Mouse (Mus musculus): Measurements from ENCODE around the gene Tanc1.
A peak's percentile ranks its signal among the peaks of the same experiment; 100 is the strongest.

GRCm38 (mm10) chr2:59652702-59653101 is 40.9 kb downstream of the Tanc1 start:
- TF ChIP-seq CTCF (IDR thresholded peaks at IDR 0.05; ENCODE audit: borderline replicate concordance, extremely low read depth, insufficient read depth, insufficient read length): peak; percentile 16; the same call in 1 of the 2 replicates
- no peak for TF ChIP-seq POLR2A (IDR thresholded peaks at IDR 0.05; ENCODE audit: borderline replicate concordance, extremely low read depth, insufficient read depth, insufficient read length, poor library complexity, severe bottlenecking)

All from brain, embryonic 14.5 days (tissue).